Mouse (Mus musculus) small intestine, adult 2 months (tissue): ENCODE results near the gene Dst.

ENCODE experiments used
- CTCF ChIP-seq: fragments of 200-500 bp; IDR thresholded peaks from 2 replicates; pipeline ENCODE4 v1.5.1; 2012; ENCODE audit warnings: low read depth, mild to moderate bottlenecking, control low read depth, inconsistent platforms, low read length, moderate library complexity, mixed read lengths; ENCODE audit not compliant: insufficient replicate concordance, insufficient read length; ENCODE audit errors: extremely low read depth
- POLR2A ChIP-seq: fragments of 200-500 bp; IDR thresholded peaks from 2 replicates; pipeline ENCODE4 v1.6.1; 2012; ENCODE audit warnings: low read depth, mild to moderate bottlenecking, control low read depth, inconsistent platforms, low read length, moderate library complexity

DNA sequence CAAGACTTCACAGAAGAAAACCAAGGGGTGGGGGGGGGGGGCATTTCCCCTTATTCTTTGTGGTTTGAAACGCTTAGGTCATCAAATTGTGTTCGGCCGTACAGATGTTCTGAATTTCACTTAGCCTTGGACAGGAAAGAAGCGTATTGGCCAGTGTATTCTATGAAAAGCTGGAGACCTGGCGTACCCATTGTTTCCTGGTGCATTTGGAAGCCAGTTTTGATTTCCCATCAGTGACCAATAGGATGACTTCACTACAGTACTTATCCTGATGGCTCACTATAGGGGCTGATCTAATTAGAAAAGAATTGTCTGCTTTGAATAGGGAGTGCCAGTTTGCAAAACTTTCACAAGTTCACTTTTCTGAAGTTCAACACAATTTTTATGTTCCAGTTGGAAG lies 105.5 kb downstream of the Dst start:
- TF ChIP-seq CTCF: no peak
- TF ChIP-seq POLR2A: no peak
